Mouse (Mus musculus) G1E-ER4 (cell line): ENCODE results near the gene Dffa. TPM values are rescaled to one million over a fixed set of nuclear protein-coding genes. Genes with fewer than 3 reads are reported as not detected.

Experiments
- GATA1 ChIP-seq: IDR thresholded peaks from one replicate; pipeline ENCODE4 v1.8.0; 2012; ENCODE audit warnings: low read length, inconsistent platforms
- polyA plus RNA-seq: library from polyadenylated mRNA; stranded (reverse); fragments of >175 nt; gene quantifications from 2 replicates; pipeline ENCODE4 v1.2.3, GENCODE M21; 2012

The Dffa gene
- polyA plus RNA-seq, 1 experiment = 9.9 TPM

DNA sequence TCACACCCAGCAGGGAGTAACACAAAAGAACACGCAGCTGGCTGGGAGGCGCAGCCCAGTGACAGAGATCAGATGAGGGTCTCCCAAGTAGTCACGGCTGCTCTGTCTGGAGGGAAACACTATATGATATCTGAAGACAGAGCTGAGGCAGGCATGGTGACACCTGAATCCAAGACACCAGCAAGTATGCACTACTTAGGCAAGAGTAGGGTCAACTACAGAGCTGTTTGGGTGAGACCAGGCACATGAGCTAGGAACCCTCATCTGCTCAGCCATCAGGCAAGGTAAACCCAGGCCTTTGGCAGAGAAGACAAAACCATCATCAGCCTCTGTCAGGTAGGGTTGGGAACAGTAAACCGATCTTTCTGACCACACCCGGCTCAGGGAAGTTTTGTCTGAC is 29.4 kb downstream of the Dffa start:
- no peak for TF ChIP-seq GATA1

DNA sequence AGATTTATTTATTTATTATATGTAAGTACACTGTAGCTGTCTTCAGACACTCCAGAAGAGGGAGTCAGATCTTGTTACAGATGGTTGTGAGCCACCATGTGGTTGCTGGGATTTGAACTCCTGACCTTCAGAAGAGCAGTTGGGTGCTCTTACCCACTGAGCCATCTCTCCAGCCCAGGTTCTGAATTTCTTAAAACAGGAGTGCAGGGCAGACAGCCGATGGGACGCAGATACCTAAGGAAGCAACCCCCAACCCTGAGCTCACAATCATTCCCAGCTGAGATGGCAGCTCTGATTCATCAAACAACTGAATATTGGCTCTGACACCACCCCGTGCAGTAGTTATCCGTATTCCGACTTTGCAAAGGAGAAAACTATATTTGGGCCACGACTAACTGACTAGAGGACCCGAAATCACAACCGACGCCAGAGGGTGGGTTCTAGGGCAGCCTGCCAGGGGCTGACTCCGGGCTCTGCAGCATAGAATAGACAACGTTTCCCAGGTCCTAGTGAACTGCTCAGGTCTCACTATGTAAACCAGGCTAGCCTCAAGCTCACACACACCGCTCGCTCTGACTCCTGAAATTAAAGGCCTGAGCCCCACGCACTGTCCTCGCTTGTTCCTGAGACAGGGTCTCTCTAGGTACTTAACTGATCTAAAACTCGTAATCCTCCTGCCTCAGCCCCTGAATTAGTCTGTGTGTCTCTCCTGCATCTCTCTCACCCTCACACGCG is 32.3 kb downstream of the Dffa start:
- TF ChIP-seq GATA1 = no peak

GRCm38 (mm10) chr4:149136982-149137770 is 33.2 kb downstream of the Dffa start, which contains the start of gene Cenps:
Gene Cenps (minus strand): TSS chr4:149137629.
- no peak for TF ChIP-seq GATA1

DNA sequence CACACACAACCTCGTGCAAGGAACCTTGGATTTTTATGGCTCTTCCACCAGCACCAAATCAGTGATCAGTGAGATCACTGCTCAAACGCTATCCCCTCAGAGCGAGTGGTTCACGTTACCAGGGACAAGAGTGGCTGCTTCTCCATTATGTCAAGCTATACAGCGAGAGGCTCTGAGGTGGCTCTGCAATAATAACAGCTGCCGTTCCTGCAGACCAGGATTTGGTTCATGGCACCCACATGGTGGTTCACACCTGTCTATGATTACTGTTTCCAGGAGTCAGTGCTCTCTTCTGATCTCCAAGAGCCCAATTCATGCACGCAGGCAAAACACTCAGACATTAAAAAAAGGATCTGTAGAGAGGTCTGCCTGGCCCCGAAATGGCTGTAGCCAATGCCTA is 34.6 kb downstream of the Dffa start:
- TF ChIP-seq GATA1 = no peak

DNA sequence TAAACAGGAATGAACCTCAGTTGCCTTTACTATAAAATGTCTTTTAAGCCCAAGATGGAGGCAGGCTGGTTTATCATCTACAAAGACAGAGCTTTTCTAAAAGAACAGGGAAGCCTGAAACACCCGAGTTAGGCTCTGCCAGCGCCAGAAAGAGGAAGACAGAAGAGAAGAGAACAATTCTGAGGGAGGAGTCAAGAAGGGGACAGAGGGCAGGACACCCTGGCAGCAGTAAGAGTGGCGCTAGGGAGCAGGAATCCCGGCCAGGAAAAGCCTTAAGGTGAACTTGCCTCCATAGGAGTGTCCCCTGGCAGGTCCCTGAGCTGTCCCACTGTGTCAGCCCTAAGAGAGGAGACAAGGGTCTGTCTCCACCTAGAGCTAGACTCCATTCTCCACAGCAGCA is 39.6 kb downstream of the Dffa start:
- no peak for TF ChIP-seq GATA1

- no peak for TF ChIP-seq GATA1
Observed at GRCm38 (mm10) chr4:149144459-149144858, 40.5 kb downstream of the Dffa start.

DNA sequence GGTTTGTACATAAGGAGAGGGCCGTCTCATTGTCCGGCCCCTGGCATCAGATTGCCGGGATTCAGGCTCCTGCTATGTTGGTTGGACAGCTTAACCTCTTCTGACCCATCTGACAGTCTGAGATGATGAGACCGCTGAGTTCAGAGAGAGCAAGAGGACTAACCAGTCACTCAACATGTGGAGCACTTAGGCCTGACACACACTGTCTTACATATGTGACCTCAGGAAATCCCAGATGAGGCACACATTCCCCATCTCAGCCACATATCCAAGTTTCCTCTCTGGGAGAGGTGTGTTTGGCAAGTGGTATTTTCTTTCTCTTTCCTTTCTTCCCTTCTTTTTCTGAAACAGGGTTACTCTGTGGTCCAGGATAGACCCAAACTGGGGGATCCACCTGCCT is 41.2 kb downstream of the Dffa start:
- no peak for TF ChIP-seq GATA1

DNA sequence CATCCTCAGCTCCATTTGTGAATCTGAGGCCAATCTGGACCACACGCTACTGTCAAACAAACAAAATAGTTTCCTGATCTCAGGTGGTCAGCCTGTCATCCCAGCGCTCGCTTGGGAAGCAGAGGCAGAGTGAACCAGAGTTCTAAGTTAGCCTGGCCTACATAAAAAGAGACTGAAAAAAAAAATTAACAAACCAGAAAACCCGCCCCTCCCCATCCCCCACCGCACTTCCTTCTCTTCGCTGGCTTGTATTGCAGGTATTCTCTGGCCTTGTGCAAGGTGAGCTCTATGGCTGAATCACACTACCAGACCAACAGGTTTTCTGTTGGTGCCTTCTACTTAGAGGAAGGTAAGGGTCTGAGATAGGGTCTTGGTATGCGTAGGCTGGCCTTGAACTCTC is 43.6 kb downstream of the Dffa start:
- TF ChIP-seq GATA1 = no peak

- no peak for TF ChIP-seq GATA1
Observed at GRCm38 (mm10) chr4:149148084-149148483, 44.1 kb downstream of the Dffa start.

DNA sequence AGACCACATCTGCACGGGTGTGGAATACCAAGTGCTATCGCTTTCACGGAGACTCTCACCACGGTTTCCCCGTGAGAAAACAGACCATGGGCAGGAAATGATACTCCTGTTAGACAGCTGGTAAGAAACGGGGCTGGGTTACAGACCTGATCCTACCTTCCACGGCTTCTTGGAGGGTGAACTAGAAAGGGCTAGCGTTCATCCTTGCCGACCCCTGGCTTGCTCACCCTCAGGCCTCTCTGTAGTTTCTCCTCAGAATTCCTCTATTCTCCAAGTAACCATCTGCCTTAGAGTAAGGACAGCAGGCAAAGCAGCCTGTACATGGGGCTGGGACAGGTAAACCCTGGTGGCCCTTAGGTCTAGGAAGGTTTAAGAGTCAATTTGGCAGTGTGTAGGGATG is 45.2 kb downstream of the Dffa start:
- TF ChIP-seq GATA1 = no peak

- no peak for TF ChIP-seq GATA1
Observed at GRCm38 (mm10) chr4:149149611-149150010, 45.7 kb downstream of the Dffa start.

GRCm38 (mm10) chr4:149150256-149150655 is 46.3 kb downstream of the Dffa start:
- TF ChIP-seq GATA1 = no peak

DNA sequence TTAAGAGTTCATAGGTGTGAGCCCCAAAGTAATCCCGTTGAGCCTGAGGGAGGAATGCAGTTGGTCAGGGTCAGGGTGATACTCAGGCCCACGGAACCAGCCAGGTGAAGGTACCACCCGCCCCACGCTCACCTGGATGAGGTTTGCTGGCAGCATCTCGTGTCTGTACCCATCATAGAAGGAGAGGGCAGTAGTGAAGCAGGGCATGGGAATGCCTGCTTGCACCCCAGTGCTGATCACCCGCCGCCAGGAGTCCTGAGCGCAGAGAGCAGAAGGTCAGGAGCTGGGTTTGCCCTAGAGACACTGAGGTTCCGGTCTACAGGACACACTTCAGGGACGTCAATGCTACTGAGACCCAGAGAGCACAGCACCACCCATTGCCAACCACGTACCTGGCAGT is 46.8 kb downstream of the Dffa start:
- no peak for TF ChIP-seq GATA1

DNA sequence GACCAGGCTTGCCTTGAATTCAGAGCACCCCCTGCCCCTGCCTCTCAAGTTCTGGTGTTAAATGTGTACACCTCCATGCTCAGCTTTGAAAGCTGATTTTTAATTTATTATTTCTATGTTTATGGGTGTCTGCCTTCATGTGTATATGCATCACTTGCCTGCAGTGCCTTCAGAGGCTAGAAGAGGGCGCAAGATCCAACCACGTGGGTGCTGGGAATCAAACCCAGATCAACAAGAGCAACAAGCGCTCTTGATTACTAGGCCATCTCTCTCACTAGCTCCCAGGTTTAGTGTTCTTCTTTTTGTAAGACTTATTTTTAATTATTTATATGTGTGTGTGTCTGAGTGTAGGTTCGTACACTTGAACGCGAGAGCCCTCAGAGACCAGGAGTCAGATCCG is 50.9 kb downstream of the Dffa start:
- no peak for TF ChIP-seq GATA1

GRCm38 (mm10) chr4:149155711-149156110 is 51.8 kb downstream of the Dffa start:
- TF ChIP-seq GATA1 = no peak

GRCm38 (mm10) chr4:149157415-149157973 is 53.5 kb downstream of the Dffa start:
- no peak for TF ChIP-seq GATA1

GRCm38 (mm10) chr4:149159203-149159602 is 55.3 kb downstream of the Dffa start:
- no peak for TF ChIP-seq GATA1

- no peak for TF ChIP-seq GATA1
Observed at GRCm38 (mm10) chr4:149159891-149160290, 55.9 kb downstream of the Dffa start.
